Comparison of ENCODE assay signal across 9 mouse cellular contexts in genomic region chr2:130450434-130450796, GRCm38 (mm10). TPM values are rescaled to one million over a fixed set of nuclear protein-coding genes. Genes with fewer than 3 reads are reported as not detected.
DNase-seq lines count a peak whose midpoint lies in the region; ATAC-seq and TF ChIP-seq lines count a peak whose summit lies in the region.
"Had no signal": no experiment of that assay in that cellular context is flagged by ENCODE, and none has a peak within 500 bp of the region (broad histone marks: within the 10 kb centered on the region; RNA-seq: fewer than 3 reads in every experiment).

No protein-coding gene starts in this region.

- H3K9me3 ChIP-seq in megakaryocyte, embryonic 14.5 days, result no peaks in the 10 kb centered on the region

- peak overlapping the region; percentile 85 for H3K4me3 ChIP-seq in gastrocnemius, adult 2 months
- peak overlapping the region; percentile 100 for H3K4me3 ChIP-seq in megakaryocyte, embryonic 14.5 days (replicated peaks)

- peak; percentile 64 for DNase-seq in gastrocnemius, adult 18-20 months (ENCODE audit: low spot score)
- DNase-seq in gastrocnemius, postnatal 25 days, result no peak
- peak; percentile 74 for DNase-seq in cerebellum, adult 8-10 months
- peak; percentile 86 for DNase-seq in gastrocnemius, adult 2 months
- peak; percentile 80 to 87 for DNase-seq in left cerebral cortex, postnatal 36 days (ENCODE audit: low spot score in 2 of 2)
- DNase-seq in right cerebral cortex, postnatal 4 days, result peak; percentile 63

- H3K4me1 ChIP-seq in megakaryocyte, embryonic 14.5 days, result peaks cover 45% of the 10 kb centered on the region

- H3K27ac ChIP-seq in gastrocnemius, adult 2 months, result peak overlapping the region; percentile 90

- no peaks in the 10 kb centered on the region for H3K27me3 ChIP-seq in megakaryocyte, embryonic 14.5 days (replicated peaks)

- intact Hi-C loops in gastrocnemius, adult 2 months (cut with DNase I), result no loop called here
- intact Hi-C loops in left cerebral cortex, postnatal 36 days (cut with DNase I), result loop anchor here (1.0 to 5.0 kb wide), 3 partner anchors 42 to 78 kb away; no protein-coding TSS in a partner anchor

- TF ChIP-seq CTCF in gastrocnemius, adult 2 months (IDR thresholded peaks at IDR 0.05), result no peak

- H3K36me3 ChIP-seq in megakaryocyte, embryonic 14.5 days (replicated peaks; ENCODE audit: low read length), result peaks cover 5% of the 10 kb centered on the region

- ATAC-seq in inflammation-experienced regulatory T-cells, adult 6 months, result peak; percentile 69

RNA-seq across cellular contexts. Expression of gene Ptpra, which starts 0.3 kb away (rescaled TPM):
- 10 to 100 TPM; 14.8 to 18.9 TPM for total RNA-seq in gastrocnemius, adult 18-20 months (2021)
- total RNA-seq in gastrocnemius, postnatal 25 days (2021), result 10 to 100 TPM; 17.3 to 21.4 TPM
- 10 to 100 TPM; 16.0 to 23.3 TPM for total RNA-seq in gastrocnemius, adult 2 months (2021)
- polyA plus RNA-seq in inflammation-experienced regulatory T-cells, adult 6 months (2017; shearing (Covaris generic)), result 10 to 100 TPM; 66.1 to 70.0 (median 69.6) TPM
- total RNA-seq in left cerebral cortex, postnatal 36 days (2021), result 100 to 1,000 TPM; 239 to 240 TPM
- 8.0 and 14.1 TPM in 2 replicates for polyA plus RNA-seq in megakaryocyte, embryonic 14.5 days (2012; ENCODE audit: insufficient read depth, low replicate concordance)

RNA-seq across cellular contexts. Expression of gene Pced1a, which starts 25.9 kb away (rescaled TPM):
- 1 to 10 TPM; 4.2 to 4.8 TPM for total RNA-seq in gastrocnemius, adult 18-20 months (2021)
- total RNA-seq in gastrocnemius, postnatal 25 days (2021), result 1 to 10 TPM; 3.8 to 4.5 TPM
- 1 to 10 TPM; 4.5 to 5.0 TPM for total RNA-seq in gastrocnemius, adult 2 months (2021)
- 10 to 100 TPM; 11.9 to 14.9 (median 12.0) TPM for polyA plus RNA-seq in inflammation-experienced regulatory T-cells, adult 6 months (2017; shearing (Covaris generic))
- total RNA-seq in left cerebral cortex, postnatal 36 days (2021), result 10 to 100 TPM; 26.0 to 28.8 TPM
- polyA plus RNA-seq in megakaryocyte, embryonic 14.5 days (2012; ENCODE audit: insufficient read depth, low replicate concordance), result 19.1 and 25.2 TPM in 2 replicates

RNA-seq across cellular contexts. Expression of gene Vps16, which starts 26.3 kb away (rescaled TPM):
- total RNA-seq in gastrocnemius, adult 18-20 months (2021), result 10 to 100 TPM; 17.6 to 19.2 TPM
- 10 to 100 TPM; 16.2 to 16.8 TPM for total RNA-seq in gastrocnemius, postnatal 25 days (2021)
- total RNA-seq in gastrocnemius, adult 2 months (2021), result 10 to 100 TPM; 15.7 to 19.1 TPM
- 100 to 1,000 TPM; 165 to 250 (median 199) TPM for polyA plus RNA-seq in inflammation-experienced regulatory T-cells, adult 6 months (2017; shearing (Covaris generic))
- total RNA-seq in left cerebral cortex, postnatal 36 days (2021), result 10 to 100 TPM; 78.0 to 78.3 TPM
- polyA plus RNA-seq in megakaryocyte, embryonic 14.5 days (2012; ENCODE audit: insufficient read depth, low replicate concordance), result 8.9 TPM in 1 of 2 replicates, not detected in the other

RNA-seq across cellular contexts. Expression of gene Tmem239, which starts 44.1 kb away (rescaled TPM):
- total RNA-seq in gastrocnemius, adult 18-20 months (2021), result not detected
- not detected for total RNA-seq in gastrocnemius, postnatal 25 days (2021)
- not detected for total RNA-seq in gastrocnemius, adult 2 months (2021)
- polyA plus RNA-seq in inflammation-experienced regulatory T-cells, adult 6 months (2017; shearing (Covaris generic)), result not detected
- total RNA-seq in left cerebral cortex, postnatal 36 days (2021), result not detected
- not detected in 2 replicates for polyA plus RNA-seq in megakaryocyte, embryonic 14.5 days (2012; ENCODE audit: insufficient read depth, low replicate concordance)
- total RNA-seq: heart, postnatal 10 days had no signal

RNA-seq across cellular contexts. Expression of gene 1700020A23Rik, which starts 45.4 kb away (rescaled TPM):
- total RNA-seq in gastrocnemius, adult 18-20 months (2021), result not detected
- not detected for total RNA-seq in gastrocnemius, postnatal 25 days (2021)
- total RNA-seq in gastrocnemius, adult 2 months (2021), result not detected
- polyA plus RNA-seq in inflammation-experienced regulatory T-cells, adult 6 months (2017; shearing (Covaris generic)), result not detected
- total RNA-seq in left cerebral cortex, postnatal 36 days (2021), result not detected
- polyA plus RNA-seq in megakaryocyte, embryonic 14.5 days (2012; ENCODE audit: insufficient read depth, low replicate concordance), result not detected in 2 replicates
- total RNA-seq: heart, postnatal 10 days had no signal

Comparison
In these comparisons a context has a peak if more than half of its experiments do, and no peak if none do; other contexts are left out.
1. RNA of gene Ptpra, which starts 0.3 kb away (total RNA-seq): 239 to 240 TPM in left cerebral cortex, postnatal 36 days; 16.0 to 23.3 TPM in gastrocnemius, adult 2 months, 17.3 to 21.4 TPM in gastrocnemius, postnatal 25 days and 14.8 to 18.9 TPM in gastrocnemius, adult 18-20 months; every median in the first group is over 4 times any median in the second.
2. RNA of gene Pced1a, which starts 25.9 kb away (total RNA-seq): 26.0 to 28.8 TPM in left cerebral cortex, postnatal 36 days; 4.5 to 5.0 TPM in gastrocnemius, adult 2 months, 4.2 to 4.8 TPM in gastrocnemius, adult 18-20 months and 3.8 to 4.5 TPM in gastrocnemius, postnatal 25 days; every median in the first group is over 4 times any median in the second.